Mouse (Mus musculus) thymus, adult 2 months (tissue): Measurements from ENCODE around the gene Lgalsl. TPM values are rescaled to one million over a fixed set of nuclear protein-coding genes. Genes with fewer than 3 reads are reported as not detected.

Experiments used
- DNase-seq: peaks from one replicate; pipeline ENCODE4 v3.0.0; 2021
- H3K27ac ChIP-seq: fragments of 200-500 bp; 2 replicates; pipeline ENCODE4 v1.5.1; 2012; ENCODE audit warnings: low read length, control low read depth; ENCODE audit not compliant: control insufficient read depth, insufficient read depth
- H3K27me3 ChIP-seq: fragments of 200-500 bp; 2 replicates; pipeline ENCODE4 v1.6.1; 2012; ENCODE audit warnings: mild to moderate bottlenecking, low read length, moderate library complexity, mixed read lengths; ENCODE audit not compliant: control insufficient read depth, insufficient read depth
- H3K36me3 ChIP-seq: fragments of 200-500 bp; 2 replicates; pipeline ENCODE4 v1.6.1; 2012; ENCODE audit warnings: mild to moderate bottlenecking, low read length, moderate library complexity; ENCODE audit not compliant: control insufficient read depth, insufficient read depth
- H3K4me1 ChIP-seq: fragments of 200-500 bp; replicated peaks from 2 replicates; pipeline ENCODE4 v1.6.1; 2012; ENCODE audit warnings: low read length; ENCODE audit not compliant: control insufficient read depth, insufficient read depth
- H3K4me3 ChIP-seq: fragments of 200-500 bp; 2 replicates; pipeline ENCODE4 v1.5.1; 2012; ENCODE audit warnings: mild to moderate bottlenecking, low read length, control low read depth, moderate library complexity; ENCODE audit not compliant: control insufficient read depth, insufficient read depth
- CTCF ChIP-seq: fragments of 200-500 bp; IDR thresholded peaks from 2 replicates; pipeline ENCODE4 v1.5.1; 2012; ENCODE audit warnings: mild to moderate bottlenecking, control low read depth, low read length, moderate library complexity, borderline replicate concordance; ENCODE audit not compliant: control insufficient read depth, poor library complexity, insufficient read depth; ENCODE audit errors: extremely low read depth
- POLR2A ChIP-seq: fragments of 200-500 bp; IDR thresholded peaks from 2 replicates; pipeline ENCODE4 v1.6.1; 2012; ENCODE audit warnings: mild to moderate bottlenecking, low read length, control low read depth, moderate library complexity; ENCODE audit not compliant: control insufficient read depth, poor library complexity, insufficient read depth; ENCODE audit errors: extremely low read depth
- WGBS: fragments of 180-500 bp; shearing (Covaris S2); methylation state at CpG from one replicate; pipeline ENCODE4 v1.1.7; 2018; 5-methylcytosine and 5-hydroxymethylcytosine counted together
- polyA plus RNA-seq: library from polyadenylated mRNA; depleted of rRNA; stranded (reverse); fragments of >200 nt; gene quantifications from 2 replicates; pipeline ENCODE4 v1.2.3, GENCODE M21; 2012; rRNA removed

Gene Lgalsl
- polyA plus RNA-seq, 1 experiment, result 3.3 TPM

- no peak overlapping the region for H3K27ac ChIP-seq
- H3K36me3 ChIP-seq, result no peaks in the 10 kb centered on the region
- no peaks in the 10 kb centered on the region for H3K27me3 ChIP-seq
- TF ChIP-seq POLR2A (no peak), CTCF (no peak)
- H3K4me3 ChIP-seq, result no peak overlapping the region
- no peaks in the 10 kb centered on the region for H3K4me1 ChIP-seq
- no peak for DNase-seq
- 84% methylated on average over 3 of the region's 3 CpGs for WGBS
Measured at GRCm38 (mm10) chr11:20778861-20779563, 51.8 kb downstream of the Lgalsl start.

- Histone ChIP-seq H3K27ac (no peak overlapping the region), H3K36me3 (no peaks in the 10 kb centered on the region), H3K4me1 (no peaks in the 10 kb centered on the region), H3K27me3 (no peaks in the 10 kb centered on the region), H3K4me3 (no peak overlapping the region)
- 7% methylated on average over 1 of the region's 1 CpGs for WGBS
- TF ChIP-seq POLR2A, result no peak
- DNase-seq, result no peak
Measured at GRCm38 (mm10) chr11:20778298-20778697, 52.6 kb downstream of the Lgalsl start.

DNA sequence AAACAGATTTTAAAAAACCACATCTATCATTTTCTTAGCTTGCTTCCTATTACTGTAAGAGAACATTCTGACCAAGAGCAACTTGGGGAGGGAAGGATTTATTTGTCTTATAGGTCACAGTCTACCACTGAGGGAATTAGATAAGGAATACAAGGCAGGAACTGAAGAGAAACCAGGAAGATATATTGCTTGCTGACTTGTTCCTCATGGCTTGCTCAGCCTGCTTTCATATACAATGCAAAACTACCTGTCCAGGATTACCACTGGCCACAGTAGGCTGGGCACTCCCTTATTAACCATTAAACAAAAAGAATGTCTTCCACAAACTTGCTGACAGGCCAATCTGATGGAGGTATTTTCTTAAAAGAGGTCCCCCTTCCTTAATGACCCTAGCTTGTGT, 54.2 kb downstream of the Lgalsl start:
- H3K36me3 ChIP-seq, result no peaks in the 10 kb centered on the region
- no peaks in the 10 kb centered on the region for H3K4me1 ChIP-seq
- no peak overlapping the region for H3K4me3 ChIP-seq
- no peak overlapping the region for H3K27ac ChIP-seq
- DNase-seq, result no peak
- TF ChIP-seq POLR2A, result no peak
- TF ChIP-seq CTCF, result no peak
- H3K27me3 ChIP-seq, result no peaks in the 10 kb centered on the region

Other genes starting within 250 kb of the Lgalsl start
- 68.2 and 91.9 TPM in 2 replicates for gene Aftph, start 89.5 kb downstream of the Lgalsl start, polyA plus RNA-seq